Mouse (Mus musculus): ENCODE measurements around the gene 1700029I15Rik.

GRCm38 (mm10) chr2:92397436-92397835, 15.1 kb downstream of the 1700029I15Rik start:
- TF ChIP-seq KAT2A (IDR thresholded peaks at IDR 0.05; ENCODE audit: insufficient replicate concordance, low read length), result no peak
- no peak for TF ChIP-seq CTCF (conservative IDR thresholded peaks at IDR 0.05 in 1 of 2, IDR thresholded peaks at IDR 0.05 in 1 of 2; ENCODE audit: low read depth in 2 of 2, low read length in 2 of 2)
- TF ChIP-seq MXI1 (IDR thresholded peaks at IDR 0.05; ENCODE audit: low read depth, low read length), result no peak
- TF ChIP-seq HCFC1 (IDR thresholded peaks at IDR 0.05; ENCODE audit: low read depth, low read length), result no peak
- TF ChIP-seq E2F4 (IDR thresholded peaks at IDR 0.05; ENCODE audit: insufficient replicate concordance, low read depth, low read length), result no peak
- no peak for TF ChIP-seq POLR2AphosphoS2 (IDR thresholded peaks at IDR 0.05; ENCODE audit: low read depth, low read length)
- TF ChIP-seq MAZ (IDR thresholded peaks at IDR 0.05; ENCODE audit: low read depth, low read length), result no peak
- no peak for TF ChIP-seq NELFE (IDR thresholded peaks at IDR 0.05; ENCODE audit: low read depth, low read length)
- no peak for TF ChIP-seq CHD2 (IDR thresholded peaks at IDR 0.05; ENCODE audit: low read length)
- no peak for TF ChIP-seq POLR2A (IDR thresholded peaks at IDR 0.05; ENCODE audit: low read depth, low read length)
- TF ChIP-seq MEF2A (IDR thresholded peaks at IDR 0.05; ENCODE audit: borderline replicate concordance, low read depth, low read length), result no peak
- TF ChIP-seq TBP (conservative IDR thresholded peaks at IDR 0.05; ENCODE audit: low read depth, low read length), result no peak
- no peak for TF ChIP-seq MAX (IDR thresholded peaks at IDR 0.05; ENCODE audit: low read length)
- no peak for TF ChIP-seq EP300 (IDR thresholded peaks at IDR 0.05; ENCODE audit: low read length)
